Comparison of ENCODE assay signal across 10 mouse cellular contexts in genomic region chr6:54158317-54158716, GRCm38 (mm10).
A peak's percentile ranks its signal among the peaks of the same experiment; 100 is the strongest.
DNase-seq lines count a peak whose midpoint lies in the region; ATAC-seq and TF ChIP-seq lines count a peak whose summit lies in the region.
"Had no signal": no experiment of that assay in that cellular context is flagged by ENCODE, and none has a peak within 500 bp of the region (broad histone marks: within the 10 kb centered on the region; RNA-seq: fewer than 3 reads in every experiment).

No protein-coding gene starts in this region.

- H3K4me3 ChIP-seq in cerebellum, adult 2 months (replicated peaks; ENCODE audit: insufficient read depth, low read depth, low read length): no peak overlapping the region
- peak overlapping the region; percentile 85 for H3K4me3 ChIP-seq in megakaryocyte, embryonic 14.5 days (replicated peaks)
- no peak overlapping the region for H3K4me3 ChIP-seq in stomach, postnatal 0 days (ENCODE audit: low read depth, low read length)

- TF ChIP-seq POLR2A in cerebellum, adult 2 months (IDR thresholded peaks at IDR 0.05; ENCODE audit: borderline replicate concordance, insufficient read depth, low read length): no peak

- 6% methylated on average over 3 of the region's 3 CpGs for WGBS in cerebellum, adult 2 months
- 9% methylated on average over 3 of the region's 3 CpGs for WGBS in stomach, postnatal 0 days

- TF ChIP-seq EP300 in stomach, postnatal 0 days (optimal IDR thresholded peaks at IDR 0.05): no peak

- peak overlapping the region; percentile 78; the same call in 1 of the 2 replicates for H3K27ac ChIP-seq in cerebellum, adult 2 months (ENCODE audit: insufficient read depth, low read length)
- H3K27ac ChIP-seq in stomach, postnatal 0 days (replicated peaks): no peak overlapping the region

- H3K36me3 ChIP-seq in megakaryocyte, embryonic 14.5 days (replicated peaks; ENCODE audit: low read length): peaks cover 2% of the 10 kb centered on the region
- H3K36me3 ChIP-seq in stomach, postnatal 0 days (ENCODE audit: control insufficient read depth, insufficient read depth, low read length): no peaks in the 10 kb centered on the region

- no peak for ATAC-seq in megakaryocyte, adult 5-6 weeks (ENCODE audit: poor library complexity, severe bottlenecking)
- 0 out of 2 replicates have a peak, but pooled peaks have one; percentile 41 for ATAC-seq in stomach, postnatal 0 days (ENCODE audit: low FRiP score, low TSS enrichment)

- H3K4me2 ChIP-seq in stomach, postnatal 0 days (replicated peaks; ENCODE audit: low read depth): 0 out of 2 replicates have a peak overlapping the region, but pooled peaks have one; percentile 5

- no peak overlapping the region for H3K9ac ChIP-seq in stomach, postnatal 0 days (ENCODE audit: low read length)

- DNase-seq in cerebellum, adult 2 months: no peak
- DNase-seq in cerebellum, adult 9-10 months: no peak
- peak; percentile 55 for DNase-seq in kidney, postnatal 14 days
- no peak for DNase-seq in stomach, postnatal 0 days (ENCODE audit: low spot score)
- DNase-seq in right cerebral cortex, postnatal 4 days: no peak
- no peak for DNase-seq in urinary bladder, postnatal 36 days (ENCODE audit: low spot score in 2 of 2)
- DNase-seq: B cell, adult 2 months; thymus, postnatal 36 days had no signal

- no peaks in the 10 kb centered on the region for H3K27me3 ChIP-seq in cerebellum, adult 2 months (ENCODE audit: control insufficient read depth, insufficient read depth, low read length)
- no peaks in the 10 kb centered on the region for H3K27me3 ChIP-seq in megakaryocyte, embryonic 14.5 days (replicated peaks)
- H3K27me3 ChIP-seq in stomach, postnatal 0 days (ENCODE audit: control insufficient read depth, insufficient read depth, low read length): no peaks in the 10 kb centered on the region

- 0 out of 2 replicates have a peak, but pooled peaks cover 4% of the 10 kb centered on the region for H3K9me3 ChIP-seq in megakaryocyte, embryonic 14.5 days
- no peaks in the 10 kb centered on the region for H3K9me3 ChIP-seq in stomach, postnatal 0 days (ENCODE audit: control insufficient read depth, low read length)

- no peak for TF ChIP-seq CTCF in cerebellum, adult 2 months (IDR thresholded peaks at IDR 0.05; ENCODE audit: borderline replicate concordance, insufficient read depth, low read depth, low read length)
- TF ChIP-seq CTCF in stomach, postnatal 0 days (IDR thresholded peaks at IDR 0.05; ENCODE audit: low read depth): no peak

- peaks cover 61% of the 10 kb centered on the region for H3K4me1 ChIP-seq in cerebellum, adult 2 months (ENCODE audit: control insufficient read depth, insufficient read depth, low read length)
- H3K4me1 ChIP-seq in megakaryocyte, embryonic 14.5 days: peaks cover 85% of the 10 kb centered on the region
- H3K4me1 ChIP-seq in stomach, postnatal 0 days (replicated peaks; ENCODE audit: control insufficient read depth, insufficient read depth): peaks cover 12% of the 10 kb centered on the region
